ENCODE assay signal across 10 mouse cellular contexts in genomic region chr12:81754651-81755050, GRCm38 (mm10). TPM values are rescaled to one million over a fixed set of nuclear protein-coding genes. Genes with fewer than 3 reads are reported as not detected.
DNase-seq lines count a peak whose midpoint lies in the region; ATAC-seq and TF ChIP-seq lines count a peak whose summit lies in the region.
"Had no signal": no experiment of that assay in that cellular context is flagged by ENCODE, and none has a peak within 500 bp of the region (broad histone marks: within the 10 kb centered on the region; RNA-seq: fewer than 3 reads in every experiment).

No protein-coding gene starts in this region.

- no peak for TF ChIP-seq CTCF in liver, adult 2 months (IDR thresholded peaks at IDR 0.05; ENCODE audit: low read depth, low read length)

- no peak overlapping the region for H3K4me2 ChIP-seq in liver, embryonic 12.5 days

- no peaks in the 10 kb centered on the region for H3K27me3 ChIP-seq in liver, adult 2 months (ENCODE audit: control insufficient read depth, insufficient read depth, low read length)
- no peaks in the 10 kb centered on the region for H3K27me3 ChIP-seq in liver, embryonic 12.5 days (replicated peaks)

- H3K4me1 ChIP-seq in liver, adult 2 months (ENCODE audit: control insufficient read depth, insufficient read depth, low read length), result no peaks in the 10 kb centered on the region; the same call in 1 of the 2 replicates
- H3K4me1 ChIP-seq in liver, embryonic 12.5 days, result no peaks in the 10 kb centered on the region; the same call in 1 of the 2 replicates

- DNase-seq in frontal cortex, postnatal 36 days (ENCODE audit: low spot score in 2 of 2), result no peak
- peak; percentile 26 for DNase-seq in liver, adult 2 months (ENCODE audit: extremely low read depth, low read depth, low spot score)
- peak; percentile 37 for DNase-seq in large intestine, adult 2 months (ENCODE audit: low read depth, low spot score)
- DNase-seq in spleen, adult 12 weeks (ENCODE audit: low spot score), result peak; percentile 23
- DNase-seq in frontal cortex, adult 2 months (ENCODE audit: extremely low spot score in 1 of 2, low spot score in 1 of 2), result no peak
- no peak for DNase-seq in adipocyte (ENCODE audit: low spot score)

- no peaks in the 10 kb centered on the region for H3K9me3 ChIP-seq in liver, embryonic 12.5 days (replicated peaks)

- no peaks in the 10 kb centered on the region for H3K36me3 ChIP-seq in liver, adult 2 months (ENCODE audit: control insufficient read depth, insufficient read depth, low read length)
- H3K36me3 ChIP-seq in liver, embryonic 12.5 days, result no peaks in the 10 kb centered on the region

- WGBS in liver, adult 2 months, result 67% methylated on average over 7 of the region's 7 CpGs
- WGBS in liver, embryonic 12.5 days (ENCODE audit: insufficient replicate concordance), result 27% methylated on average over 7 of the region's 7 CpGs
- 9% methylated on average over 7 of the region's 7 CpGs for WGBS in large intestine, adult 2 months

- peak; percentile 47 for ATAC-seq in frontal cortex, adult (ENCODE audit: low TSS enrichment)
- ATAC-seq in liver, embryonic 12.5 days, result no peak

- H3K79me2 ChIP-seq in liver, adult 2 months (ENCODE audit: control insufficient read depth, insufficient read depth, low read length), result no peaks in the 10 kb centered on the region

- H3K4me3 ChIP-seq in liver, adult 2 months (ENCODE audit: insufficient read depth, low read depth, low read length), result no peak overlapping the region
- no peak overlapping the region for H3K4me3 ChIP-seq in liver, embryonic 12.5 days
- H3K4me3 ChIP-seq: erythroblast, embryonic 14.5 days had no signal

- H3K27ac ChIP-seq in liver, adult 2 months (replicated peaks; ENCODE audit: insufficient read depth, low read depth, low read length), result no peak overlapping the region
- H3K27ac ChIP-seq in liver, embryonic 12.5 days, result no peak overlapping the region
- H3K27ac ChIP-seq: liver, embryonic 14.5 days had no signal

- no peak for TF ChIP-seq POLR2A in liver, adult 2 months (IDR thresholded peaks at IDR 0.05; ENCODE audit: extremely low read depth, insufficient read depth, low read length)

- no peak overlapping the region for H3K9ac ChIP-seq in liver, adult 2 months (ENCODE audit: low read depth, low read length)
- H3K9ac ChIP-seq in liver, embryonic 12.5 days, result no peak overlapping the region
- H3K9ac ChIP-seq: liver, embryonic 14.5 days had no signal

RNA-seq across cellular contexts. Expression of gene Map3k9, which starts 26.3 kb away (rescaled TPM):
- total RNA-seq in liver, adult 2 months (2014; rRNA removed), result 0.09 and 0.13 TPM in 2 replicates
- 0.07 TPM in 1 of 2 replicates, not detected in the other for polyA plus RNA-seq in liver, adult 2 months (2012; rRNA removed)
- polyA plus RNA-seq in liver, embryonic 12.5 days (2016; fragmentation: Nextera tagmentation; extraction: Ambion mirVana), result 0.12 and 0.15 TPM in 2 replicates
- polyA plus RNA-seq in large intestine, adult 2 months (2012; rRNA removed), result 3.0 and 4.3 TPM in 2 replicates
- polyA plus RNA-seq in frontal cortex, adult 2 months (2012; rRNA removed), result 10.7 and 14.2 TPM in 2 replicates
- polyA plus RNA-seq: erythroblast, embryonic 14.5 days had no signal

Comparison
In these comparisons a context has a peak if more than half of its experiments do, and no peak if none do; other contexts are left out.
1. DNase-seq: peak in liver, adult 2 months (single experiment), large intestine, adult 2 months (single experiment) and spleen, adult 12 weeks (single experiment); none in frontal cortex, postnatal 36 days (0 of 2), frontal cortex, adult 2 months (0 of 2) and adipocyte (single experiment).